Mouse (Mus musculus): ENCODE measurements around the gene Tspo. TPM values are rescaled to one million over a fixed set of nuclear protein-coding genes. Genes with fewer than 3 reads are reported as not detected.
A peak's percentile ranks its signal among the peaks of the same experiment; 100 is the strongest.

Tspo gene
- polyA plus RNA-seq, 1 experiment from 2014 or later, result 80.3 TPM

- no peaks in the 10 kb centered on the region for H3K9me3 ChIP-seq (ENCODE audit: control insufficient read depth, low read depth, low read length)
- peak; percentile 68; the same call in 1 of the 2 replicates for ATAC-seq (ENCODE audit: insufficient number of reproducible peaks, insufficient read depth, low FRiP score, low read depth)
- peaks cover 18% of the 10 kb centered on the region for H3K4me1 ChIP-seq (ENCODE audit: control insufficient read depth, insufficient read depth, low read length)
- peak overlapping the region; percentile 92 for H3K4me2 ChIP-seq (replicated peaks; ENCODE audit: low read depth, low read length)
- H3K36me3 ChIP-seq (ENCODE audit: control insufficient read depth, insufficient read depth, low read length), result no peaks in the 10 kb centered on the region
- peak overlapping the region; percentile 74 for H3K4me3 ChIP-seq (ENCODE audit: low read depth, low read length)
- H3K27me3 ChIP-seq (ENCODE audit: control insufficient read depth, insufficient read depth, low read length), result no peaks in the 10 kb centered on the region
- H3K27ac ChIP-seq (ENCODE audit: low read length), result peak overlapping the region; percentile 27; the same call in 1 of the 2 replicates
- peak overlapping the region; percentile 68 for H3K9ac ChIP-seq (replicated peaks; ENCODE audit: low read depth, low read length)
- WGBS, result 7% methylated on average over 19 of the region's 19 CpGs
Observed at GRCm38 (mm10) chr15:83593702-83594512, 30.5 kb downstream of the Tspo start.

- Histone ChIP-seq H3K9me3 (ENCODE audit: control insufficient read depth, low read depth, low read length) (no peaks in the 10 kb centered on the region), H3K27ac (ENCODE audit: low read length) (peak within 1 kb of the TSS; percentile 27; the same call in 1 of the 2 replicates), H3K4me3 (ENCODE audit: low read depth, low read length) (peak within 1 kb of the TSS; percentile 74), H3K4me1 (ENCODE audit: control insufficient read depth, insufficient read depth, low read length) (peaks cover 18% of the 10 kb centered on the region), H3K4me2 (replicated peaks; ENCODE audit: low read depth, low read length) (peak within 1 kb of the TSS; percentile 92), H3K27me3 (ENCODE audit: control insufficient read depth, insufficient read depth, low read length) (no peaks in the 10 kb centered on the region), H3K9ac (replicated peaks; ENCODE audit: low read depth, low read length) (peak within 1 kb of the TSS; percentile 68), H3K36me3 (ENCODE audit: control insufficient read depth, insufficient read depth, low read length) (no peaks in the 10 kb centered on the region)
- ATAC-seq (ENCODE audit: insufficient number of reproducible peaks, insufficient read depth, low FRiP score, low read depth), result peak; percentile 91
- under 1% methylated on average over 68 of the region's 68 CpGs for WGBS
Observed at GRCm38 (mm10) chr15:83594513-83595363, 31.3 kb downstream of the Tspo start, which contains the start of gene Ttll12. TSS of gene Ttll12 (minus strand) at chr15:83595157.

- Histone ChIP-seq H3K27ac (ENCODE audit: low read length) (no peak overlapping the region), H3K4me3 (ENCODE audit: low read depth, low read length) (peak overlapping the region; percentile 74), H3K4me1 (ENCODE audit: control insufficient read depth, insufficient read depth, low read length) (peaks cover 18% of the 10 kb centered on the region), H3K36me3 (ENCODE audit: control insufficient read depth, insufficient read depth, low read length) (no peaks in the 10 kb centered on the region), H3K27me3 (ENCODE audit: control insufficient read depth, insufficient read depth, low read length) (no peaks in the 10 kb centered on the region), H3K9ac (replicated peaks; ENCODE audit: low read depth, low read length) (peak overlapping the region; percentile 68), H3K9me3 (ENCODE audit: control insufficient read depth, low read depth, low read length) (no peaks in the 10 kb centered on the region), H3K4me2 (replicated peaks; ENCODE audit: low read depth, low read length) (peak overlapping the region; percentile 47)
- WGBS, result 31% methylated on average over 7 of the region's 7 CpGs
- ATAC-seq (ENCODE audit: insufficient number of reproducible peaks, insufficient read depth, low FRiP score, low read depth), result no peak
Observed at GRCm38 (mm10) chr15:83595364-83595711, 31.9 kb downstream of the Tspo start.

GRCm38 (mm10) chr15:83596833-83597232 is 33.4 kb downstream of the Tspo start:
- Histone ChIP-seq H3K4me3 (ENCODE audit: low read depth, low read length) (no peak overlapping the region), H3K27ac (ENCODE audit: low read length) (no peak overlapping the region), H3K36me3 (ENCODE audit: control insufficient read depth, insufficient read depth, low read length) (no peaks in the 10 kb centered on the region), H3K9ac (replicated peaks; ENCODE audit: low read depth, low read length) (no peak overlapping the region), H3K9me3 (ENCODE audit: control insufficient read depth, low read depth, low read length) (no peaks in the 10 kb centered on the region), H3K4me2 (replicated peaks; ENCODE audit: low read depth, low read length) (no peak overlapping the region), H3K4me1 (ENCODE audit: control insufficient read depth, insufficient read depth, low read length) (peaks cover 18% of the 10 kb centered on the region), H3K27me3 (ENCODE audit: control insufficient read depth, insufficient read depth, low read length) (no peaks in the 10 kb centered on the region)
- ATAC-seq (ENCODE audit: insufficient number of reproducible peaks, insufficient read depth, low FRiP score, low read depth), result no peak
- WGBS, result 85% methylated on average over 4 of the region's 4 CpGs

GRCm38 (mm10) chr15:83601185-83601584 is 37.8 kb downstream of the Tspo start:
- ATAC-seq (ENCODE audit: insufficient number of reproducible peaks, insufficient read depth, low FRiP score, low read depth), result no peak
- no peaks in the 10 kb centered on the region for H3K27me3 ChIP-seq (ENCODE audit: control insufficient read depth, insufficient read depth, low read length)
- H3K36me3 ChIP-seq (ENCODE audit: control insufficient read depth, insufficient read depth, low read length), result no peaks in the 10 kb centered on the region
- no peak overlapping the region for H3K4me2 ChIP-seq (replicated peaks; ENCODE audit: low read depth, low read length)
- H3K27ac ChIP-seq (ENCODE audit: low read length), result no peak overlapping the region
- WGBS, result 66% methylated on average over 4 of the region's 4 CpGs
- H3K9ac ChIP-seq (replicated peaks; ENCODE audit: low read depth, low read length), result no peak overlapping the region
- H3K9me3 ChIP-seq (ENCODE audit: control insufficient read depth, low read depth, low read length), result no peaks in the 10 kb centered on the region
- no peak overlapping the region for H3K4me3 ChIP-seq (ENCODE audit: low read depth, low read length)
- 0 out of 2 replicates have a peak, but pooled peaks cover 4% of the 10 kb centered on the region for H3K4me1 ChIP-seq (ENCODE audit: control insufficient read depth, insufficient read depth, low read length)

GRCm38 (mm10) chr15:83602372-83603045 is 39.1 kb downstream of the Tspo start:
- no peaks in the 10 kb centered on the region for H3K9me3 ChIP-seq (ENCODE audit: control insufficient read depth, low read depth, low read length)
- 66% methylated on average over 13 of the region's 13 CpGs for WGBS
- H3K27me3 ChIP-seq (ENCODE audit: control insufficient read depth, insufficient read depth, low read length), result no peaks in the 10 kb centered on the region
- H3K9ac ChIP-seq (replicated peaks; ENCODE audit: low read depth, low read length), result no peak overlapping the region
- 0 out of 2 replicates have a peak, but pooled peaks cover 4% of the 10 kb centered on the region for H3K4me1 ChIP-seq (ENCODE audit: control insufficient read depth, insufficient read depth, low read length)
- H3K27ac ChIP-seq (ENCODE audit: low read length), result 0 out of 2 replicates have a peak overlapping the region, but pooled peaks have one; percentile 44
- H3K4me2 ChIP-seq (replicated peaks; ENCODE audit: low read depth, low read length), result no peak overlapping the region
- no peak overlapping the region for H3K4me3 ChIP-seq (ENCODE audit: low read depth, low read length)
- ATAC-seq (ENCODE audit: insufficient number of reproducible peaks, insufficient read depth, low FRiP score, low read depth), result no peak
- no peaks in the 10 kb centered on the region for H3K36me3 ChIP-seq (ENCODE audit: control insufficient read depth, insufficient read depth, low read length)

- Histone ChIP-seq H3K9ac (replicated peaks; ENCODE audit: low read depth, low read length) (no peak overlapping the region), H3K9me3 (ENCODE audit: control insufficient read depth, low read depth, low read length) (no peaks in the 10 kb centered on the region), H3K4me1 (ENCODE audit: control insufficient read depth, insufficient read depth, low read length) (0 out of 2 replicates have a peak, but pooled peaks cover 4% of the 10 kb centered on the region), H3K36me3 (ENCODE audit: control insufficient read depth, insufficient read depth, low read length) (no peaks in the 10 kb centered on the region), H3K27me3 (ENCODE audit: control insufficient read depth, insufficient read depth, low read length) (no peaks in the 10 kb centered on the region), H3K4me2 (replicated peaks; ENCODE audit: low read depth, low read length) (no peak overlapping the region), H3K27ac (ENCODE audit: low read length) (no peak overlapping the region), H3K4me3 (ENCODE audit: low read depth, low read length) (no peak overlapping the region)
- no peak for ATAC-seq (ENCODE audit: insufficient number of reproducible peaks, insufficient read depth, low FRiP score, low read depth)
- WGBS, result 100% methylated on average over 1 of the region's 1 CpGs
Observed at GRCm38 (mm10) chr15:83603046-83603396, 39.6 kb downstream of the Tspo start.

GRCm38 (mm10) chr15:83603426-83603825 is 40.0 kb downstream of the Tspo start:
- no peaks in the 10 kb centered on the region for H3K9me3 ChIP-seq (ENCODE audit: control insufficient read depth, low read depth, low read length)
- no peaks in the 10 kb centered on the region for H3K36me3 ChIP-seq (ENCODE audit: control insufficient read depth, insufficient read depth, low read length)
- 0 out of 2 replicates have a peak, but pooled peaks cover 4% of the 10 kb centered on the region for H3K4me1 ChIP-seq (ENCODE audit: control insufficient read depth, insufficient read depth, low read length)
- ATAC-seq (ENCODE audit: insufficient number of reproducible peaks, insufficient read depth, low FRiP score, low read depth), result no peak
- 97% methylated on average over 7 of the region's 7 CpGs for WGBS
- H3K27me3 ChIP-seq (ENCODE audit: control insufficient read depth, insufficient read depth, low read length), result no peaks in the 10 kb centered on the region
- H3K4me3 ChIP-seq (ENCODE audit: low read depth, low read length), result no peak overlapping the region
- H3K4me2 ChIP-seq (replicated peaks; ENCODE audit: low read depth, low read length), result no peak overlapping the region
- H3K9ac ChIP-seq (replicated peaks; ENCODE audit: low read depth, low read length), result no peak overlapping the region
- no peak overlapping the region for H3K27ac ChIP-seq (ENCODE audit: low read length)

All from stomach, embryonic 14.5 days (tissue).